Mouse (Mus musculus): ENCODE measurements around the gene Inpp5b. TPM values are rescaled to one million over a fixed set of nuclear protein-coding genes. Genes with fewer than 3 reads are reported as not detected.

The Inpp5b gene
- total and polyA plus RNA-seq, 2 experiments from 2014 or later, result 14.3 to 20.5 TPM

GRCm38 (mm10) chr4:124714545-124715481 is 26.8 kb upstream of the Inpp5b start, which contains the start of gene Sf3a3:
Gene Sf3a3, plus strand, starts transcription at chr4:124714776.
- Histone ChIP-seq H3K27me3 (ENCODE audit: insufficient read depth, low read length) (no peaks in the 10 kb centered on the region), H3K4me1 (ENCODE audit: insufficient read depth, low read length) (peaks cover 8% of the 10 kb centered on the region), H3K9ac (replicated peaks; ENCODE audit: low read length, poor library complexity, severe bottlenecking) (peak within 1 kb of the TSS; percentile 89), H3K4me3 (ENCODE audit: low read depth, low read length) (peak within 1 kb of the TSS; percentile 88), H3K9me3 (ENCODE audit: low read length) (no peaks in the 10 kb centered on the region), H3K27ac (ENCODE audit: low read depth, low read length) (peak within 1 kb of the TSS; percentile 74; the same call in 1 of the 2 replicates), H3K36me3 (ENCODE audit: insufficient read depth, low read length) (peaks cover 26% of the 10 kb centered on the region), H3K4me2 (ENCODE audit: low read depth, low read length, poor library complexity, severe bottlenecking) (peak within 1 kb of the TSS; percentile 95)
- under 1% methylated on average over 57 of the region's 57 CpGs for WGBS
- TF ChIP-seq CTCF (IDR thresholded peaks at IDR 0.05), result peak; percentile 91
- peak; percentile 95 for ATAC-seq (ENCODE audit: low FRiP score)
- DNase-seq (ENCODE audit: low spot score), result peak; percentile 97

DNA sequence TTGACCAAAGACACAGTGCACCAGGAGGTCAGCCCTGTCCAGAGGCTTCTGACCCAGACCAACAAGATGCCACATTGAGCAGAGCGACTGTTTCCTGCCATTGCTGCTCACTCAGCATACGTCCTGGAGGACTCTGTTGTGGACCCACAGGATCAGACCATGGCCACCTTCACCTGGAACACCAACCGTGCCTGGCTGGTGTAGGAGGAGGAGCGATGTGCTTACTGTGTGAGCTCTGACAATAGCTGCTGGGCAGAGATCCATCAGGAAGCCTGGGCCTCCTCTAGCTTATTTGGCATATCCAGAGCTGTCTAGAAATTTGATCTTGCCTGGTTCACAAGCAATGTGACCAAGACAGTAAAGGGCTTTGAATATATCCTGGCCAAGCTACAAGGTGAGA is 22.5 kb upstream of the Inpp5b start:
- WGBS, result 89% methylated on average over 4 of the region's 4 CpGs
- Histone ChIP-seq H3K4me1 (ENCODE audit: insufficient read depth, low read length) (peaks cover 8% of the 10 kb centered on the region), H3K4me2 (ENCODE audit: low read depth, low read length, poor library complexity, severe bottlenecking) (no peak overlapping the region), H3K9me3 (ENCODE audit: low read length) (no peaks in the 10 kb centered on the region), H3K27me3 (ENCODE audit: insufficient read depth, low read length) (no peaks in the 10 kb centered on the region), H3K4me3 (ENCODE audit: low read depth, low read length) (no peak overlapping the region), H3K9ac (replicated peaks; ENCODE audit: low read length, poor library complexity, severe bottlenecking) (no peak overlapping the region), H3K36me3 (ENCODE audit: insufficient read depth, low read length) (peaks cover 53% of the 10 kb centered on the region), H3K27ac (ENCODE audit: low read depth, low read length) (no peak overlapping the region)
- ATAC-seq (ENCODE audit: low FRiP score), result no peak
- no peak for TF ChIP-seq CTCF (IDR thresholded peaks at IDR 0.05)
- no peak for DNase-seq (ENCODE audit: low spot score)

GRCm38 (mm10) chr4:124726121-124726520 is 15.5 kb upstream of the Inpp5b start:
- no peak overlapping the region for H3K4me2 ChIP-seq (ENCODE audit: low read depth, low read length, poor library complexity, severe bottlenecking)
- 87% methylated on average over 6 of the region's 6 CpGs for WGBS
- no peak for DNase-seq (ENCODE audit: low spot score)

GRCm38 (mm10) chr4:124736952-124737351 is 4.7 kb upstream of the Inpp5b start:
- WGBS, result 65% methylated on average over 2 of the region's 2 CpGs
- H3K4me2 ChIP-seq (ENCODE audit: low read depth, low read length, poor library complexity, severe bottlenecking), result no peak overlapping the region
- H3K4me3 ChIP-seq (ENCODE audit: low read depth, low read length), result no peak overlapping the region
- DNase-seq (ENCODE audit: low spot score), result peak; percentile 60
- H3K4me1 ChIP-seq (ENCODE audit: insufficient read depth, low read length), result 0 out of 2 replicates have a peak, but pooled peaks cover 4% of the 10 kb centered on the region
- H3K9me3 ChIP-seq (ENCODE audit: low read length), result no peaks in the 10 kb centered on the region
- TF ChIP-seq CTCF (IDR thresholded peaks at IDR 0.05), result no peak
- H3K36me3 ChIP-seq (ENCODE audit: insufficient read depth, low read length), result 0 out of 2 replicates have a peak, but pooled peaks cover 4% of the 10 kb centered on the region
- no peak for ATAC-seq (ENCODE audit: low FRiP score)
- no peak overlapping the region for H3K9ac ChIP-seq (replicated peaks; ENCODE audit: low read length, poor library complexity, severe bottlenecking)
- H3K27ac ChIP-seq (ENCODE audit: low read depth, low read length), result peak overlapping the region; percentile 43; the same call in 1 of the 2 replicates
- H3K27me3 ChIP-seq (ENCODE audit: insufficient read depth, low read length), result no peaks in the 10 kb centered on the region

More at GRCm38 (mm10) chr4:124726121-124726520, 15.5 kb upstream of the Inpp5b start:
- Histone ChIP-seq H3K4me3 (ENCODE audit: low read depth, low read length) (no peak overlapping the region), H3K36me3 (ENCODE audit: insufficient read depth, low read length) (peaks cover 72% of the 10 kb centered on the region), H3K27me3 (ENCODE audit: insufficient read depth, low read length) (no peaks in the 10 kb centered on the region), H3K9ac (replicated peaks; ENCODE audit: low read length, poor library complexity, severe bottlenecking) (no peak overlapping the region), H3K9me3 (ENCODE audit: low read length) (no peaks in the 10 kb centered on the region), H3K27ac (ENCODE audit: low read depth, low read length) (no peak overlapping the region), H3K4me1 (ENCODE audit: insufficient read depth, low read length) (no peaks in the 10 kb centered on the region)
- no peak for TF ChIP-seq CTCF (IDR thresholded peaks at IDR 0.05)
- ATAC-seq (ENCODE audit: low FRiP score), result no peak

DNA sequence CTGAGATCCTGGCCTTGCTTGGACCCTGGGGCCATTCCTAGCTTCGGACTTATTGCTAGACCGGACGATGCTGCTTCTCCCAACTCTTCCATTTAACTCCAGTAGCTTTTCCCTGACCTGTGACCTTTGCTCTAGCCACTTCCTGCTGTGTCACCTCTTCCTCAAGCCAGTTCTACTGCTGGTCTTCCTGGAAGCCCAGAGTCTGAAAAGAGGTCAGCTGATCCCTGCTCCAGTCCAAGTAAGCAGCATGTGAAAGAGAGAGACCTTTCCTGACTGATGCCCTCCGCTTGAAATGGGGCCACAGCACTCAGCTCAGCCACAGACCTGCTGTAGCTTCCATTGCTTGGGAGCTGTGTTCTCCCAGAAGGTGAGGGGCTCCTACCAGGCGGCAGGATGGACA is 4.2 kb upstream of the Inpp5b start:
- Histone ChIP-seq H3K9me3 (ENCODE audit: low read length) (no peaks in the 10 kb centered on the region), H3K4me3 (ENCODE audit: low read depth, low read length) (no peak overlapping the region), H3K9ac (replicated peaks; ENCODE audit: low read length, poor library complexity, severe bottlenecking) (no peak overlapping the region), H3K27ac (ENCODE audit: low read depth, low read length) (no peak overlapping the region), H3K4me1 (ENCODE audit: insufficient read depth, low read length) (peaks cover 9% of the 10 kb centered on the region; the same call in 1 of the 2 replicates), H3K36me3 (ENCODE audit: insufficient read depth, low read length) (0 out of 2 replicates have a peak, but pooled peaks cover 4% of the 10 kb centered on the region), H3K27me3 (ENCODE audit: insufficient read depth, low read length) (no peaks in the 10 kb centered on the region), H3K4me2 (ENCODE audit: low read depth, low read length, poor library complexity, severe bottlenecking) (no peak overlapping the region)
- DNase-seq (ENCODE audit: low spot score) (no peak), ATAC-seq (ENCODE audit: low FRiP score) (no peak)
- WGBS, result 80% methylated on average over 5 of the region's 5 CpGs
- no peak; the same call in 1 of the 2 replicates for TF ChIP-seq CTCF (IDR thresholded peaks at IDR 0.05)

- no peak for ATAC-seq (ENCODE audit: low FRiP score)
- Histone ChIP-seq H3K4me1 (ENCODE audit: insufficient read depth, low read length) (peaks cover 13% of the 10 kb centered on the region; the same call in 1 of the 2 replicates), H3K4me2 (ENCODE audit: low read depth, low read length, poor library complexity, severe bottlenecking) (no peak overlapping the region), H3K27me3 (ENCODE audit: insufficient read depth, low read length) (no peaks in the 10 kb centered on the region), H3K9ac (replicated peaks; ENCODE audit: low read length, poor library complexity, severe bottlenecking) (no peak overlapping the region), H3K4me3 (ENCODE audit: low read depth, low read length) (no peak overlapping the region), H3K36me3 (ENCODE audit: insufficient read depth, low read length) (0 out of 2 replicates have a peak, but pooled peaks cover 4% of the 10 kb centered on the region), H3K9me3 (ENCODE audit: low read length) (no peaks in the 10 kb centered on the region), H3K27ac (ENCODE audit: low read depth, low read length) (no peak overlapping the region)
- DNase-seq (ENCODE audit: low spot score), result no peak
- WGBS, result 64% methylated on average over 4 of the region's 4 CpGs
- TF ChIP-seq CTCF (IDR thresholded peaks at IDR 0.05), result no peak
Observed at GRCm38 (mm10) chr4:124738013-124738412, 3.6 kb upstream of the Inpp5b start.

All from midbrain, postnatal 0 days (tissue).